In genomic region chr11:107629504-107629903, GRCm38 (mm10) we compare ENCODE assay signal across 8 mouse cellular contexts.
A peak's percentile ranks its signal among the peaks of the same experiment; 100 is the strongest.
DNase-seq lines count a peak whose midpoint lies in the region; TF ChIP-seq lines count a peak whose summit lies in the region.

No protein-coding gene starts in this region.

- TF ChIP-seq CTCF in left cerebral cortex, adult 2 months (IDR thresholded peaks at IDR 0.05), result peak; percentile 78

- no peak overlapping the region for H3K27ac ChIP-seq in left cerebral cortex, adult 2 months

- intact Hi-C loops in left cerebral cortex, adult 2 months (cut with DNase I), result loop anchor here (1.0 to 5.0 kb wide), 2 partner anchors 224 to 353 kb away; no protein-coding TSS in a partner anchor

- no peak overlapping the region for H3K4me3 ChIP-seq in left cerebral cortex, adult 2 months

- DNase-seq in ZHBTc4 (ENCODE audit: low read depth, low spot score), result peak; percentile 66
- peak; percentile 86 to 87 for DNase-seq in cerebellum, postnatal 10 days
- DNase-seq in frontal cortex, postnatal 25 days (ENCODE audit: low spot score in 2 of 2), result peak; percentile 23 to 53
- peak; percentile 14 for DNase-seq in hindlimb bud, embryonic 11.5 days (ENCODE audit: extremely low spot score, low read depth, low spot score)
- DNase-seq in left cerebral cortex, adult 2 months (ENCODE audit: extremely low spot score in 1 of 2, low spot score in 2 of 2), result peak; percentile 62 to 67
- peak; percentile 68 for DNase-seq in mesoderm, embryonic 11.5 days (ENCODE audit: low read depth, low spot score)
- peak; percentile 38 to 48 for DNase-seq in right cerebral cortex, postnatal 36 days (ENCODE audit: low spot score in 2 of 2)
- DNase-seq in spleen, adult 12 weeks (ENCODE audit: low spot score), result no peak
